Mouse (Mus musculus) kidney, postnatal 36 days (tissue): ENCODE results near the gene Amn.

Experiments
- DNase-seq, 2 experiments: peaks; one replicate each; pipeline ENCODE4 v3.0.0; 2021 to 2022; ENCODE audit warnings: mixed read lengths in 2 of 2

Gene Amn

GRCm38 (mm10) chr12:111324536-111324935 lies 53.6 kb downstream of the Amn start:
- no peak for DNase-seq

GRCm38 (mm10) chr12:111324949-111325348 lies 54.1 kb downstream of the Amn start:
- DNase-seq = no peak

DNA sequence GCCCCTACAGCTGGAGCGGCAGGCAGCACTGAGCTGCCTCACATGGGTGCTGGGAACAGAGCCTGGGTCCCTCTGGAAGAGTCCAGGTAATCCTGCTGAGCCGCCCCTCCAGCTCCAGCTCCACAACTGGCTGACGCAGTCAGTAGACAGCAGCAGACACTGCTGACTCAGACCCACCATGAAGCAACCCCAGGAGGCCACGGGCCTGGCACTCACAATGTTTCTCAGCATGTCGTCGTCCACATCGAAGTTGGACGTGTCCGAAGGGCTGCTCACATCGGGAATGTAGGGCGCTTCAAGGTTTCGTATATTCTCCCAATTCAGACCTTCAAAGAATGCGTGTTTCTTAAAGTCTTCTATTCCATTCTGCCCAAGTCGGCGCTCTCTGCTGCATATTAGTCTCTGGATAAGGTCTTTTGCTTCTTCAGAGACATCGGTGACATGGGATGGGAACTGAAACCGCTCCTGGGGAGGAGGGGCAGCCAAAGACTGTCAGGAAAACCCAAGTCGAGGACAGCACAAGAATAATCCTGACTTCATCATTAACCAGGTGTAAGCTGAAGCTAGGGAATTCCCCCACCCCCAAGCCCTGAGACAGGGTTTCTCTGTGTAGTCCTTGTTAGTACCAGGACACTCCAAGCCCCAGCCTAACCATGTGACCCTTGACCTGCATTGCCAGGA lies 55.0 kb downstream of the Amn start:
- no peak for DNase-seq
